Mouse (Mus musculus) spleen, postnatal 14 days (tissue): Measurements from ENCODE around the gene Sltm.
"Not testable (repeated sequence)": the region's sequence is repeated elsewhere in the genome, so short reads cannot be mapped to it uniquely, and the experiment has no call there.

Source experiments
- DNase-seq, 2 experiments: peaks; one replicate each; pipeline ENCODE4 v3.0.0; 2021 to 2022; ENCODE audit warnings: low spot score in 2 of 2

Sltm gene

GRCm38 (mm10) chr9:70542305-70543041 is at the start of gene Sltm:
Sltm (plus strand) TSS chr9:70542754.
- DNase-seq = peak; percentile 100

- no peak for DNase-seq
Observed at GRCm38 (mm10) chr9:70493038-70493437, 49.5 kb upstream of the Sltm start.

- no peak for DNase-seq
Observed at GRCm38 (mm10) chr9:70496990-70497389, 45.6 kb upstream of the Sltm start.

- DNase-seq = no peak
Observed at GRCm38 (mm10) chr9:70502284-70503014, 40.1 kb upstream of the Sltm start.

GRCm38 (mm10) chr9:70503015-70503603 is 39.4 kb upstream of the Sltm start:
- DNase-seq = peak; percentile 44 to 61

- DNase-seq = peak; percentile 96
Observed at GRCm38 (mm10) chr9:70503626-70504041, 38.9 kb upstream of the Sltm start, which contains the start of gene Rnf111. Rnf111 (minus strand) TSS chr9:70503725.

GRCm38 (mm10) chr9:70506186-70506585 is 36.4 kb upstream of the Sltm start:
- DNase-seq = no peak

- no peak for DNase-seq
Observed at GRCm38 (mm10) chr9:70506787-70507186, 35.8 kb upstream of the Sltm start.

- no peak for DNase-seq
Observed at GRCm38 (mm10) chr9:70509906-70510525, 32.5 kb upstream of the Sltm start.

GRCm38 (mm10) chr9:70510998-70511583 is 31.5 kb upstream of the Sltm start:
- no peak for DNase-seq

- DNase-seq = no peak
Observed at GRCm38 (mm10) chr9:70511681-70512080, 30.9 kb upstream of the Sltm start.

GRCm38 (mm10) chr9:70520651-70521050 is 21.9 kb upstream of the Sltm start:
- no peak for DNase-seq

GRCm38 (mm10) chr9:70523813-70524212 is 18.7 kb upstream of the Sltm start:
- DNase-seq = no peak

- no peak for DNase-seq
Observed at GRCm38 (mm10) chr9:70524366-70524765, 18.2 kb upstream of the Sltm start.

GRCm38 (mm10) chr9:70533328-70533727 is 9.2 kb upstream of the Sltm start:
- DNase-seq = no peak

GRCm38 (mm10) chr9:70541584-70541983 is 970 bp upstream of the Sltm start:
- DNase-seq = no peak

- DNase-seq = peak; percentile 53 to 57
Observed at GRCm38 (mm10) chr9:70543048-70543880, 710 bp downstream of the Sltm start.

- DNase-seq = no peak
Observed at GRCm38 (mm10) chr9:70543985-70544384, 1.4 kb downstream of the Sltm start.

GRCm38 (mm10) chr9:70544831-70545230 is 2.3 kb downstream of the Sltm start:
- DNase-seq = no peak

GRCm38 (mm10) chr9:70546576-70546975 is 4.0 kb downstream of the Sltm start:
- DNase-seq = not testable (repeated sequence)

GRCm38 (mm10) chr9:70548304-70548703 is 5.8 kb downstream of the Sltm start:
- DNase-seq = no peak
